Mouse (Mus musculus) embryonic fibroblast, embryonic 13.5 days (primary cell): ENCODE results near the gene Taf12.

Experiments
- CTCF ChIP-seq: IDR thresholded peaks from 2 replicates; pipeline ENCODE4 v1.5.1; 2011; ENCODE audit warnings: mild to moderate bottlenecking, control low read depth, low read length, moderate library complexity, borderline replicate concordance; ENCODE audit not compliant: insufficient read depth
- POLR2A ChIP-seq: IDR thresholded peaks from 2 replicates; pipeline ENCODE4 v1.6.1; 2011; ENCODE audit warnings: low read depth, mild to moderate bottlenecking, control low read depth, low read length, moderate library complexity

DNA sequence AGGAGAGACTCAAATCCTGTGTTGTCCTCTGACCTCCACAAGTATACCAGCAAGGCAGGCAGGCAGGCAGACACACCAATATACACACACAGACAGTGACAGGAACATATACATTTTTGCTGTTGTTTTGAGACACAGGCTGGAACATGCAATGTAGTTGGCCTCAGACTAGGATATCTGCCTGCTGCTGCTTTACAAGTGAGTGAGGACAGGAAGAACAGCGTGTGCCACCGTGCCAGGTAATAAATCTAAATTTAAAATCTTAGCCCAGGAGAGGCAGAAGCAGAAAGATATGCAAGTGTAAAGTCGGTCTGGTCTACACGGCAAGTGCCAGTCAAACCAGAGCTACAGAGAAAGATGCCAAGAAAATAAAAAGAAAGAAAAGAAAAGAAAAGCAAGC, 14.9 kb upstream of the Taf12 start:
- TF ChIP-seq POLR2A (no peak; the same call in 1 of the 2 replicates), CTCF (no peak)
